Mouse (Mus musculus) kidney, adult 2 months (tissue): ENCODE results near the gene Dolpp1. TPM values are rescaled to one million over a fixed set of nuclear protein-coding genes. Genes with fewer than 3 reads are reported as not detected.
A peak's percentile ranks its signal among the peaks of the same experiment; 100 is the strongest.
"Not testable (repeated sequence)": the region's sequence is repeated elsewhere in the genome, so short reads cannot be mapped to it uniquely, and the experiment has no call there.

Source experiments
- DNase-seq: peaks from one replicate; pipeline ENCODE4 v3.0.0; 2021
- H3K27ac ChIP-seq: fragments of 200-500 bp; 2 replicates; pipeline ENCODE4 v1.5.1; 2012; ENCODE audit warnings: low read depth, low read length, control low read depth, inconsistent platforms; ENCODE audit not compliant: insufficient read depth
- H3K27me3 ChIP-seq: fragments of 200-500 bp; replicated peaks from 2 replicates; pipeline ENCODE4 v1.6.1; 2012; ENCODE audit warnings: mild to moderate bottlenecking, moderate library complexity, low read length, inconsistent platforms; ENCODE audit not compliant: control insufficient read depth, insufficient read depth
- H3K36me3 ChIP-seq: fragments of 200-500 bp; 2 replicates; pipeline ENCODE4 v1.6.1; 2012; ENCODE audit warnings: mild to moderate bottlenecking, moderate library complexity, low read length, inconsistent platforms; ENCODE audit not compliant: control insufficient read depth, insufficient read depth
- H3K4me1 ChIP-seq: fragments of 200-500 bp; 2 replicates; pipeline ENCODE4 v1.6.1; 2011; ENCODE audit warnings: low read length; ENCODE audit not compliant: control insufficient read depth, insufficient read depth
- H3K4me3 ChIP-seq: fragments of 200-500 bp; 2 replicates; pipeline ENCODE4 v1.5.1; 2011; ENCODE audit warnings: mild to moderate bottlenecking, low read depth, low read length, control low read depth; ENCODE audit not compliant: insufficient read depth
- CTCF ChIP-seq: fragments of 200-500 bp; conservative IDR thresholded peaks from 2 replicates; pipeline ENCODE4 v1.5.1; 2011; ENCODE audit warnings: low read depth, mild to moderate bottlenecking, control low read depth, low read length, moderate library complexity, mixed read lengths; ENCODE audit not compliant: insufficient read depth, insufficient read length
- POLR2A ChIP-seq: fragments of 200-500 bp; IDR thresholded peaks from one replicate; pipeline ENCODE4 v1.6.1; 2011; ENCODE audit warnings: low read depth, low read length, control low read depth
- WGBS: fragments of 180-500 bp; shearing (Covaris S2); methylation state at CpG from one replicate; pipeline ENCODE4 v1.1.7; 2018; 5-methylcytosine and 5-hydroxymethylcytosine counted together
- polyA plus RNA-seq: library from polyadenylated mRNA; depleted of rRNA; stranded (reverse); fragments of >200 nt; gene quantifications from 2 replicates; pipeline ENCODE4 v1.2.3, GENCODE M21; 2012

Dolpp1 gene
- polyA plus RNA-seq, 1 experiment: 30.6 TPM

- 1% methylated on average over 7 of the region's 7 CpGs for WGBS
- H3K4me3 ChIP-seq: peak overlapping the region; percentile 70
- no peaks in the 10 kb centered on the region for H3K36me3 ChIP-seq
- H3K27me3 ChIP-seq: no peaks in the 10 kb centered on the region
- DNase-seq: no peak
- H3K27ac ChIP-seq: peak overlapping the region; percentile 99
- peaks cover 22% of the 10 kb centered on the region for H3K4me1 ChIP-seq
- no peak for TF ChIP-seq CTCF
- TF ChIP-seq POLR2A: no peak
These were observed 24.6 kb downstream of the Dolpp1 start for GRCm38 (mm10) chr2:30416649-30416965.

- not testable (repeated sequence) for DNase-seq, H3K27me3 ChIP-seq, H3K4me3 ChIP-seq, H3K27ac ChIP-seq, H3K36me3 ChIP-seq
- peaks cover 24% of the 10 kb centered on the region for H3K4me1 ChIP-seq
- 69% methylated on average over 6 of the region's 6 CpGs for WGBS
These were observed 25.1 kb downstream of the Dolpp1 start for GRCm38 (mm10) chr2:30417154-30417553.

GRCm38 (mm10) chr2:30417595-30418165 is 25.6 kb downstream of the Dolpp1 start:
- WGBS: 28% methylated on average over 5 of the region's 5 CpGs
- H3K4me1 ChIP-seq: peaks cover 24% of the 10 kb centered on the region
- no peaks in the 10 kb centered on the region for H3K36me3 ChIP-seq
- no peaks in the 10 kb centered on the region for H3K27me3 ChIP-seq
- TF ChIP-seq POLR2A: no peak
- TF ChIP-seq CTCF: no peak
- no peak overlapping the region for H3K4me3 ChIP-seq
- DNase-seq: no peak
- H3K27ac ChIP-seq: peak overlapping the region; percentile 8; the same call in 1 of the 2 replicates

- no peak for DNase-seq
- peaks cover 24% of the 10 kb centered on the region for H3K4me1 ChIP-seq
- no peaks in the 10 kb centered on the region; the same call in 1 of the 2 replicates for H3K36me3 ChIP-seq
- no peak for TF ChIP-seq POLR2A
- TF ChIP-seq CTCF: no peak
- H3K27me3 ChIP-seq: no peaks in the 10 kb centered on the region
- WGBS: 58% methylated on average over 6 of the region's 6 CpGs
- H3K27ac ChIP-seq: peak overlapping the region; percentile 8
- H3K4me3 ChIP-seq: no peak overlapping the region
These were observed 26.2 kb downstream of the Dolpp1 start for GRCm38 (mm10) chr2:30418259-30418658.

GRCm38 (mm10) chr2:30419112-30419511 is 27.1 kb downstream of the Dolpp1 start:
- Histone ChIP-seq H3K27ac (no peak overlapping the region), H3K36me3 (no peaks in the 10 kb centered on the region; the same call in 1 of the 2 replicates), H3K27me3 (no peaks in the 10 kb centered on the region), H3K4me1 (peaks cover 18% of the 10 kb centered on the region), H3K4me3 (no peak overlapping the region)
- DNase-seq: no peak
- no peak for TF ChIP-seq POLR2A
- TF ChIP-seq CTCF: no peak
- 49% methylated on average over 10 of the region's 10 CpGs for WGBS

GRCm38 (mm10) chr2:30421432-30421831 is 29.4 kb downstream of the Dolpp1 start:
- peaks cover 12% of the 10 kb centered on the region for H3K4me1 ChIP-seq
- 51% methylated on average over 4 of the region's 4 CpGs for WGBS
- no peaks in the 10 kb centered on the region for H3K27me3 ChIP-seq
- no peak overlapping the region for H3K27ac ChIP-seq
- TF ChIP-seq POLR2A: no peak
- TF ChIP-seq CTCF: no peak
- no peak overlapping the region for H3K4me3 ChIP-seq
- H3K36me3 ChIP-seq: no peaks in the 10 kb centered on the region; the same call in 1 of the 2 replicates
- no peak for DNase-seq

GRCm38 (mm10) chr2:30429156-30429555 is 37.1 kb downstream of the Dolpp1 start:
- no peaks in the 10 kb centered on the region for H3K4me1 ChIP-seq
- H3K27ac ChIP-seq: no peak overlapping the region
- no peak overlapping the region for H3K4me3 ChIP-seq
- TF ChIP-seq POLR2A (no peak), CTCF (no peak)
- peaks cover 6% of the 10 kb centered on the region for H3K36me3 ChIP-seq
- H3K27me3 ChIP-seq: no peaks in the 10 kb centered on the region
- peak; percentile 52 for DNase-seq
